Mouse (Mus musculus) CD4-positive naive resting alpha-beta T cell, adult 57 days (primary cell): ENCODE data around the gene Bub1b. TPM values are rescaled to one million over a fixed set of nuclear protein-coding genes. Genes with fewer than 3 reads are reported as not detected.

ENCODE experiments used
- total RNA-seq: library from RNA; stranded (reverse); gene quantifications from one replicate; pipeline ENCODE4 v1.2.4, GENCODE M21; 2023

Bub1b gene
- 1.9 TPM for total RNA-seq

GRCm38 (mm10) chr2:118597673-118598568 is at the start of gene Bub1b:
Bub1b (plus strand) TSS chr2:118598211.

GRCm38 (mm10) chr2:118549507-118550473 is 48.2 kb upstream of the Bub1b start, which contains the start of gene Bmf:
Bmf (minus strand) TSS chr2:118549687.

GRCm38 (mm10) chr2:118662902-118663803 is 65.1 kb downstream of the Bub1b start, which contains the start of gene Pak6:
Pak6 (plus strand) TSS chr2:118663303.

Other genes with a start within 250 kb of the Bub1b start
- not detected for gene Gpr176, start 224.8 kb upstream of the Bub1b start, total RNA-seq
- 18.0 TPM for gene Eif2ak4, start 209.6 kb upstream of the Bub1b start, total RNA-seq
- 111 TPM for gene Srp14, start 118.5 kb upstream of the Bub1b start, total RNA-seq
- 5.4 TPM for gene Bmf, start 48.5 kb upstream of the Bub1b start, total RNA-seq
- 0.53 TPM for gene Pak6, start 65.1 kb downstream of the Bub1b start, total RNA-seq
- gene Ankrd63, start 105.8 kb downstream of the Bub1b start, total RNA-seq, result 1.0 TPM
- 121 TPM for gene Plcb2, start 130.2 kb downstream of the Bub1b start, total RNA-seq
- 22.3 TPM for gene Inafm2, start 147.5 kb downstream of the Bub1b start, total RNA-seq
- gene Ccdc9b, start 164.4 kb downstream of the Bub1b start, total RNA-seq, result 0.71 TPM
- gene Phgr1, start 174.6 kb downstream of the Bub1b start, total RNA-seq, result not detected
- not detected for gene Disp2, start 181.5 kb downstream of the Bub1b start, total RNA-seq
- gene Knstrn, start 215.8 kb downstream of the Bub1b start, total RNA-seq, result 5.9 TPM